ENCODE assay signal across 28 mouse cellular contexts in genomic region chr4:149226311-149226710, GRCm38 (mm10).
"Had no signal": no experiment of that assay in that cellular context is flagged by ENCODE, and none has a peak within 500 bp of the region (broad histone marks: within the 10 kb centered on the region; RNA-seq: fewer than 3 reads in every experiment).

No protein-coding gene starts in this region.

- H3K4me3 ChIP-seq: embryonic facial prominence, embryonic 10.5 days; embryonic facial prominence, embryonic 12.5 days; embryonic facial prominence, embryonic 13.5 days; embryonic facial prominence, embryonic 15.5 days; erythroblast, embryonic 14.5 days; forebrain, embryonic 10.5 days; forebrain, embryonic 12.5 days; forebrain, embryonic 13.5 days; forebrain, embryonic 15.5 days; gastrocnemius, adult 2 months; heart, adult 2 months had no signal

- H3K27me3 ChIP-seq: embryonic facial prominence, embryonic 12.5 days; embryonic facial prominence, embryonic 13.5 days; embryonic facial prominence, embryonic 15.5 days; forebrain, embryonic 12.5 days; forebrain, embryonic 13.5 days; forebrain, embryonic 15.5 days had no signal

- H3K9ac ChIP-seq: embryonic facial prominence, embryonic 12.5 days; embryonic facial prominence, embryonic 13.5 days; embryonic facial prominence, embryonic 15.5 days; forebrain, embryonic 12.5 days; forebrain, embryonic 13.5 days; forebrain, embryonic 15.5 days; forebrain, postnatal 0 days had no signal

- H3K27ac ChIP-seq: embryonic facial prominence, embryonic 10.5 days; embryonic facial prominence, embryonic 12.5 days; embryonic facial prominence, embryonic 13.5 days; embryonic facial prominence, embryonic 15.5 days; forebrain, embryonic 10.5 days; forebrain, embryonic 12.5 days; forebrain, embryonic 13.5 days; forebrain, embryonic 15.5 days; gastrocnemius, adult 2 months; heart, adult 2 months had no signal

- H3K9me3 ChIP-seq: embryonic facial prominence, embryonic 10.5 days; embryonic facial prominence, embryonic 13.5 days; embryonic facial prominence, embryonic 15.5 days; forebrain, embryonic 15.5 days had no signal

- H3K4me2 ChIP-seq: embryonic facial prominence, embryonic 12.5 days; embryonic facial prominence, embryonic 13.5 days; embryonic facial prominence, embryonic 15.5 days; forebrain, embryonic 12.5 days; forebrain, embryonic 13.5 days; forebrain, embryonic 15.5 days had no signal

- ATAC-seq: forebrain, embryonic 13.5 days; forebrain, embryonic 14.5 days; forebrain, embryonic 15.5 days; forebrain, embryonic 16.5 days; forebrain, postnatal 0 days had no signal

- H3K4me1 ChIP-seq: embryonic facial prominence, embryonic 10.5 days; embryonic facial prominence, embryonic 12.5 days; embryonic facial prominence, embryonic 13.5 days; embryonic facial prominence, embryonic 15.5 days; forebrain, embryonic 12.5 days; forebrain, embryonic 15.5 days had no signal

- DNase-seq: cerebellum, adult 8-10 months; cerebellum, adult 9-10 months; cerebellum, adult 9-11 months; cerebellum, postnatal 10 days; cerebellum, postnatal 14 days; cerebellum, postnatal 25 days; cerebellum, postnatal 36 days; embryo, embryonic 11 days; forebrain, postnatal 0 days; gastrocnemius, adult 2 months; gastrocnemius, postnatal 10 days; gastrocnemius, postnatal 14 days; gastrocnemius, postnatal 25 days; gastrocnemius, postnatal 36 days; heart, adult 11 months; heart, adult 18-20 months; heart, adult 2 months had no signal
